Mouse (Mus musculus) kidney, adult 11 months (tissue): ENCODE data around the gene Ppp1r1b.

Experiments
- DNase-seq: peaks from one replicate; pipeline ENCODE4 v3.0.0; 2022

Gene Ppp1r1b

DNA sequence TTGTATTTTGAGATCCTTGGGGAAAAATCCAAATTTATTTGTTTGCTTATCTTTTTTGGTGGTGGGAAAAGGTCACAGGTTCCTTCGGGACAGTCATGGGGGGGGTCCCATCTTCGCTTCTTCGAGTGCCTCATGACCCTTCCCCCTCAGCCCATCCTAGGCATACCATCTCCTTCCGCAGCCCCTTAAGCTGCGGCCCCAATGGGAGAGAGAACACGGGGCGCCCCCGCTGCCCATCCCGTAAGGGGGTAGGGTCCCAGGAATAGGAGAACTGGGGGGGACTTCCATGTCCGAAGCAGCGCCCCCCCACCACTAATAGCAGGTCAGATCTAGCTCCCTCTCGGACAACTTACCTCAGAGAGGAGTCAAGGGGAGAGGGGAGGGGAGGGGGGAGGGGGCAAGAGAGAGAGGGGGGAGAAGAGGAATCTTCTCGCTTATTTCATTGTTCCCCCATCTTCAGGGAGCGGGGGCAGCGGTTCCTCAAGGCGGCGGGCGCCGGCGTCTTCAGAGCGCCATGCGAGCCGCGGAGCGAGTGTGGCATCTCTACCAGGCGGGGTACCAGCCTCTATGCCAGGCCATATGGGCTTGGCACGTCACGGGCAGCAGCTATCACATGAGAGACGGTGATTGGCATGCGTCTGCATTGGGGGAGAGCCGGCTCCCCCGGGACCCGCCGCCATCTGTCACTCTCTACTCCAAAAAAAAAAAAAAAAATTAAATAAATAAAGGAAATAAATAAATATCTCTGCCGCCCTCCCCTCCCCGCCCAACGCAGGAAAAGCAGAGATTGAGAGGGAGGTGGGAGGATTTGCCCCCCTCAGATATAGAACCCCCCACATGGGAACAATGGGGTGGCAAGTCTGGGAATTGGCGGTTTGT lies 18.9 kb upstream of the Ppp1r1b start, which contains the start of gene Neurod2:
Gene Neurod2, minus strand, starts transcription at position 568 of the 879 bp plus-strand sequence.
- DNase-seq, result no peak

DNA sequence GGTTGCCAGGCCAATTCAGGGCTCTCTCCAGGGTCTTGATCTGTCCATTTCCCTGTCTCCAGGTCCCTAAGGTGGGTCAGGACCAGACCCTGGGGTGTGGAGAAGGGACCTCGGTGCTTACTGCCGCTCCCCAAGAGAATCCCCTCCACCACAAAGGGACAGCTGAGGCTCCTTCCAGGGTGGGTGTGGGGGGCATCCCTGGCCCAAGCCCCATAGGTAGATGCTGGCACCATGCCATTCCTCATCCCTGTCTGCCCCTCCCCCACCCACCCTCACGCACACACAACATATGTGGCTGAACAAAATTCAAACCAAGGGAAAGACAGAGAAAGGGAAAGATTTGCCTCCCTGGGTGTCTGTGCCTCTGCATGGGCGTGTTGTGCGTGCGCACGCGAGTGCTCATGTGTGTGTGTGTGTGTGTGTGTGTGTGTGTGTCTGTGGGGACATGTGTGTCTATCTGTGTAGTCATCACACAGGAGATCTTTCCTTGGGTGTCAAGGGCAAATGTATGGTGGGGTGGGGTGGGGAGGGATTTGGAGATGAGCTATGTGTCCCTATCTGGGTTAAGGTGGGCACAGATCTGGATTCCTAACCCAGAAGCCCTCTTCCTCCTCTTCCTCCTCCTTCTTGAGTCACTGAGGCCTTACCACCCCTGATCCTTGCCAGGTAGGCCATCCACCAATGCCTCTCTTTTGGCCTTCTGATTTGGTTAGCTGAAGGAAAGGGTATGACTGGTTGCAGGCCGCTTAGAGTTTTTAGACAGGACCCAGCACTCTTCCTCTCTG lies 18.1 kb upstream of the Ppp1r1b start:
- DNase-seq, result no peak

DNA sequence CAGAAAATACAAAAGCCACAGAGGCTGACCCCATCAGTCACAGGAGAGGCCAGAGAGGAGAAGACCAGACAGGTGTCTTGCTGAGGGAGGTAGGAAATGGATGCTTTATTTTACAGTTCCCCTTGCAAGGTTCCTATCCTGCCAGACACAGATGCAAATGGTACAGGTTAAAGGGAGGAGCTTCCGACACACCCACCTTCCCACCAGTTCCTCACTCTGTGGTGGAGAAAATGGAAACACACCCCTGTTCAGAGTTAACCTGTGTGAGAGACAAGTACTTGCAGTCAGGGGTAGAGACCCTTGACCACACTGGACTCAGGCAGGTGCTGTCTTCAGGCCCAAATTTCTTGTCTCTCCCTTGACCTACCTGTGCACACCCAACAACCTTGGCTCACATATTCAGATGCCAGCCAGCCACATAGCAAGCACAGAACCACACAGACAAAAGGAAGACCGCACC lies 17.4 kb upstream of the Ppp1r1b start:
- no peak for DNase-seq

DNA sequence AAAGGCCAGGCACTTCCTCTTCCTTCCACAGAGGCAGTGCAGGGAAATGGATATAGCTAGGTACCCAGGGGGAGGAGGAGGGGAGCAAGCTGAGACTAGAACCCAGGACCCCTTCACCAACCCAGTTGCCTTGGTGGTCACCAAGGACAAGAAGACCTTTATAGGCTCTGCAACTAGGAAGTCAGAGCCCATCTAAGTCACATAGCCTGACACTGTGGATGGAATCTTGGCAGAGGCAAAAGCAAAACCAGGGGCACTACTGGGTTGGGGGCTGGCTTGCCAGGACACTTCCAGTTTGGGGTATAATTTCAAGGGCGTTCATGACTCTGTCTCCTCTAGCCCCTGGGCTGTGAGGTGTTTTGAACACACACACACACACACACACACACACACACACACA lies 16.8 kb upstream of the Ppp1r1b start:
- no peak for DNase-seq

DNA sequence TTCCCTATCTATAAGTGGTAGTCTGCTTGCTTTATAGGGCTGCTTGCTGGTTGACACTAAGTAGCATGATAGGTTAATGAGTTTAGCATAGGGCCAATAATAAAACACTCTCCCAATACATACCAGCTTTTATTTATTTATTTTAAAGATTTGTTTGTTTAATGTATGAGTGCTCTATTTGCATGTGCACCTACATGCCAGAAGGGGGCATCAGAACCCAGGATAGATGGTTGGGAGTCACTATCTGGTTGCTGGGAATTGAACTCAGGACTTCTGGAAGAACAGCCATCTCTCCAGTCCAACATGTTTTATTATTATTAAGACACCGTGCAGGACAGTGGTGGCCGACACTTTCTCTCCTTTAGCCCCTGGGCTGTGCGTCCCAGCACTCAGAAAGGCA lies 16.0 kb upstream of the Ppp1r1b start:
- DNase-seq, result no peak

DNA sequence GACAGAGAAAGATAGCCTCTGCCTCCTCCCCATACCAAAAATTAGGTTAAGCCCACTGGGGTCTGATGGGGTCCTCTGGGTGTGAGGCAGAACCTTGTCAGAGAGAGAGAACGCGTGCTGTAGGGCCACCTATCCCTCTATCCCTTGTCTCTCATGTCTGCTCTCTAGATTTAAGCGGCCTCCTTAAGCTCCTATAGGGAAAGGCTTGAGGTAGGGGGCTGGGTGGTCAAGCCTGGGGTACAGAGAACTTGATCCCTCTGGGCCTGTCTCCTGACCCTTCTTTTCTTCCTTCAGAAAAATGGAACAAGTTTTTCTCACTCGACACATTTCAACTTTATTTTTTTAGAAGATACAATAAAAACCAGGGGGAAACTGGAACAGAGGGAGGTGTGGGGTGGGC lies 15.4 kb upstream of the Ppp1r1b start:
- DNase-seq, result no peak

DNA sequence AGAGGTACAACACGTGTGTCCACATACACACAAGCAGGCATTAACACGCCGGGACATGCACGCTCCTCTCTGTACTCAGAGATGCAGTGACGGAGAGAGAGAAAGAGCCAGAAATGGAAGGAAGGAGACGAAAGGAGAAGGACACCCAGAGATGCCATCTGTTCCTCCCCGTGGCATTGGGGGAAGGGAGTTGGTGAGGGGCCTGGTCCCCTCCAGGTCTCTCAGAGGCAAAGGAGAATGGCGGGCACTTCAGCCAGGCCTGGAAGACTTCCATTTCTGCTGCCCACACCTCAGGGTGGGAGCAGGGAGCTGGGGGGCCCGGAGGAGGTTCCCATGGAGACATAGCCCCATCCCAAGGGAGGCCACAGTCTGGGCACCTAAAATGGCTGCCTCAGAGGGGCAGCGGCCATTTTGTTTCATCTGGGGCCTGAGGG lies 14.9 kb upstream of the Ppp1r1b start:
- no peak for DNase-seq

DNA sequence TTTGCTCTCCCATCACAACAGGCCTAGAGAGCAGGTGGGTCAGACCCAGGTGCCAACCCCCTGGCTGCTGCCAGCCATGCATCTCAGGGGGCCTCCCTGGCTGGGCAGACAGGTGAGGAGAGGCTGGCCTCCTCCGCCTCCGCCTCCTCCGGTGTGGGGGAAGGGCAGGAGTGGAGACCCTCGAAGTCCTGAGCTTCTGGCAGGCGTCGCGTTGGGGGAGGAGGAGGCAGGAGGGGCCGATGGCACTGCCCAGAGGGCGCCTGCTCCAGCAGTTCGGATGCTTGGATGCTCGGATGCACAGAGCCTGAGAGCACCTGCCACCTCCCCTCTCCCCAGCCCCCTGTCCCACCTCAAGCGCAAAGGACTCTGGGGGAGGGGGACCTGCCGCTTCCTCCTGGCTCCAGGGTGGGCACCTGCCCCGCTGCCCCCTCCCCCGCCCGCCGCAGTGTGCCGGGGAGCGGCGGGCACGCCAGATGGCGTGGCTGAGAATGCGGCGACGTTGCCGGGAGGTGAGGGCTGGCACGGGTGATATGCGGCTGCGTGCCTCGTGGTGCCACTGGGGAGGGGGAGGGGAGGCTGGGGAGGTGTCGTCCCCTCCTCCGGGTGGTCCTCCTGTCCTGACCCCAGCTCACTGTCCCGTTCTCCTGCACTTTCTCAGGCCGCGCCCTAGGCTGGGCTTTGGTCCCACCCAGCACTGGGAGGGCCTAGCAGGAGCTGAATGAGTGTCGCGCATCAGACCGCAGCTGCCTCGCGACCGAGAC lies 14.0 kb upstream of the Ppp1r1b start:
- DNase-seq, result no peak

DNA sequence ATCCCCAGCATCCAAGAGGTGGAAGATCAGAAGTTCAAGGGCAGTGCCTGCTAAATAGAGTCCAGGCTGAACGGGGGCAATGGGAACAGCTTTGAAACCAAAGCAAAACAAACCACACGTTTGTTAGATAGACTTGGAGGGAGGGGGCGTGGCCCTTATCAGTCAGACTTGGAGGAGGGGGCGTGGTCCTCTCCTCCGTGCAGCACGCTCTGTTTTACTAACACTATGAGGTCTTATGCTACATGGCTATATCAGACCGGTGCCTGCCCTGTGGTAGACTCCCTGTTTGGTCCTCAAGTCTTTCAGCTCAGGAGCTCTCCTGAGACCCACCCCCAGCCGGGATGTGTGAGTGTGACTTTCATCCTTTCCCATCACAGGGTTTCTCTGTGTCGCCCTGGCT lies 13.0 kb upstream of the Ppp1r1b start:
- DNase-seq, result no peak

DNA sequence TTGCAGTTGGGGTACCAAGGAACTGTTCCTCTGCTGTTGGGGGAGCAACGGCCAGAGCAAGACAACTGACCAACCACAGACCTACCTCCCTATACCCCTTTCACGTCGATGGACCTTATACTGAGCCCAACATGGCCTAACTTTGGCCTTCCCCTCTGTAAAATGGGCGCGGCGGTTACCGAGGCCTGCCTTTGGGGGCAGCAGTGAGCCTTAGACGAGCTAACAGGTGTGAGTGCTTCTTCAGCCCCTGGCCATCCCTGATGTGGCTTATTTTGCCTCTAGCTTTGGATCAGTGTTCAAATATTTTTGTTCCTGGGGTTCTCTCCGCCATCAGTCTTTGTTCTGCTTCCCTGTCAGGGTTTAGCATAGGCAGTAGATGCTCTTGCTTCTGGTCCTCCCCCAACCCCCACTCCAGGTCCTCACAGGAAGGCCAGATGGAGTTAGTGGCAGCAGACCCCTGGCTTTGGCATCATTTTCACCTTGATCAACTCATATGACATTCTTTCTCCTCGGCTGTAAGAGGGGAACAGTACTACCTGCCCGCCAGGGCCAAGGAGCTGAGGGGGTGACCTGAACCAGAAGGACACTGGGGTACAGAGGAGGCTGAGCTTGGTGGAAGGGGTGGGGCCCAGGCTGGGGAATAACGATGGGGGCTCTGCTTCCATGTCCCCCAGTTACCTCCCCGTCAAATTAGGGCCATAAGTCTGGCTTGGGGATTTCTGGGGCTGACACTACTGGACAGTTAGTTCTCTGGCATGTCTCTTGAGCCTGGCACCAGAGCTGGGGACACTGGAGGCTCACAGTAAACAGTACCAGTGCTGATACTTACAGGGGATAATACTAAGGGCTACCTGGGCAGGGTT lies 11.7 kb upstream of the Ppp1r1b start:
- DNase-seq, result no peak

DNA sequence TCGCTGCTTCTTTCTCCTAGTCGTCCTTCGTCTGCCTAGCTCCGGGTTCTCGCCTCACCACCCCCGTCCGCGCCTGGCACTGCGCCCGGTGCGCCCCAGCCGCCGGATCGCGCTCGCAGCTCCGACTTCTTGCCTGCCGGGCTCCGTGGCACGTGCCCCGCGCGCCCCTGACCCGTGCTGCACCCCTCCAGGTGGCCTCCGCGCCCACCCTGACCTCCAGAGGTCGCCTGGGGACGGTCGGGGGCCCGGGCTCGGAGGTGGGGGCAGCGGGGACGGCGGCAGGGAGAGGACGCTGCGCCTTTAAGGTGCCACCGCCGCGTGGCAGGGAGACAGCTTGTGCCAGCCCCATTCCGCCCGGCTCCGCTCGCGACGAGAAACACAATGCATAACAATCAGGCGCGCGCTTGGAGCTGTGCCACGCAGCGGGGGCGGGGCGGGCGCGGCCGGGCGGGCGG lies 9.7 kb upstream of the Ppp1r1b start:
- no peak for DNase-seq

DNA sequence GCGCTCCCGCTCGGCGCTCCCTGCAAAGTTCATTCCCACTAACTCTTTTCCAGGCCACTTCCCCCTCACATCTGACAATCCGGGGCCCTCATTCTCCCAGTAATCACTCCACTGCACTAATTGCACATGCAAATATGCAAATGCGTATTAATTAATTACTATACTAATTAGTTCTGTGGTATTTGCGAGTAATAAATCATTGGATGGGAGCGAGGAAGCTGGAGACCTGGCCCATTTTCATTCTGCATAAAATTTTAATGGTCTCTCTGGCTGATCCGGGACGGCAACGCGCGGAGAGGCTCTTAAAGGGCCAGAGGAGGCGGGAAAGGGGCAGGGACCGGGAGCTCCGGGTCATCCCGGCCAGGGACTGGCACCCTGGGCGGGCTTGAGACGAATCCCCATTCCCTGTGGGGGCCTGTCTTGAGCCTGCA lies 9.1 kb upstream of the Ppp1r1b start:
- DNase-seq, result no peak

DNA sequence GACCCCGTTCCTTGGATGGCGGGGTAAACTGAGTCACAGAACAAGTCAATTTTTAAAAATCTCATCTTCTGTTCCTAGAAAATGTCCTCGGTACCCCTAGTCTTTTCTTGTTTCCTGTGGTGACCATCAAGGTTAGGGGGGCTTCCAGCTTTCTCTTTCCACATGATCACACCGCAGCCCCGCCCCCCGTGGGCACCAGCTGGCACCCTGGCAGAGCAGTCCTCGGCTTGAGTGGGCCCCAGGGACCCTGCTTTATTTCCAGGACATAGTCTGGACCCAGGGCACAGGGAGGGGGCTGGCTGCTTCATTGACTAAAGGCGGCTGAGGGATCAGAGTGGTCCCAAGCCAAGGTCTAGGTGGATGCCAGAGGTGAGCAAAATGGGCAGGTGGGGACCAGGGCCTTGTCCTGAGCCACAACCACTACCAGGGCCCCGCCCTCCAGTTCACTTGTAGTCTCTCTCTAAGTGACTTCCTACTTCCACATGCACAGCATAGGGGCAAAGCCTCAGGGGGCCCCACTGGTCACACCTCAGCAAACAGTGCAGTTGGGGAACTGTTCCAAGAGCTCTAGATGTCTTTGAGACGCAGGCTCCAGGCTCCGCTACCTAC lies 8.4 kb upstream of the Ppp1r1b start:
- no peak for DNase-seq

DNA sequence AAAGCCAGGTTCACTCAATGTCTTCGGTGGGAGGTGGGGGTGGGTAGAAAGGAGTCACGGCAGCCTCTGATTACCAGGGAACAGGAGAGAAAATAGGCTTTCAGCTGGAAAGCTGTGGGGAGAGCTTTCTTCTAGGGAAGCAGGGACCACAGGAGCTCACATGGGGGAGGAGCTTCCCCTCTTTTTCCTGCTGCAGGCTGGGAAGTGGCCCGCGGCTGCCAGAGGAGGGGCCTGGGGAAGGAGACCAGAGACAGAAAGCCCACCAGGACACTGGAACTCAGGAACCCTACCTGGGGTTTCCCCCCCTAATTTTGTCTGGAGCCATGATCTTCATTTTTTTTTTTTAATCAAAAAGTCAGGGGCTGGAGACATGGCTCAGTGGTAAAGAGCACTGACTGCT lies 7.6 kb upstream of the Ppp1r1b start:
- no peak for DNase-seq

DNA sequence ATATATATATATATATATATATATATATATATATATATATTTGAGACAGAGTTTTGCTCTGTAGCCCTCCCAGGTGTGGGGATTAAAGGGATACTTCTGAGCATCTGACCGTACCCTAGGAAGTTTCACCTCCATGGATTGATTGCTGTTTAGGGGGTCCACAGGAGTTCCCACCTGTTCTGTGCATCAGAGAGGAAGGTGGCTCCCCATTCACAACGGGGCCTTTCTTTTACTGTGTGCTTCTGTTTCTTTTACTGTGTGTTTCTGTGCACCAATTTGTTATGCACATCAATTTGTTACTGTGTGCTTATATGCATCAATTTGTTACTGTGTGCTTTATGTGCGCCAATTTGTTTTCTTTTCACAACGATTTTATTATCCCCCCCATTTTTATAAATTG lies 7.0 kb upstream of the Ppp1r1b start:
- DNase-seq, result no peak

DNA sequence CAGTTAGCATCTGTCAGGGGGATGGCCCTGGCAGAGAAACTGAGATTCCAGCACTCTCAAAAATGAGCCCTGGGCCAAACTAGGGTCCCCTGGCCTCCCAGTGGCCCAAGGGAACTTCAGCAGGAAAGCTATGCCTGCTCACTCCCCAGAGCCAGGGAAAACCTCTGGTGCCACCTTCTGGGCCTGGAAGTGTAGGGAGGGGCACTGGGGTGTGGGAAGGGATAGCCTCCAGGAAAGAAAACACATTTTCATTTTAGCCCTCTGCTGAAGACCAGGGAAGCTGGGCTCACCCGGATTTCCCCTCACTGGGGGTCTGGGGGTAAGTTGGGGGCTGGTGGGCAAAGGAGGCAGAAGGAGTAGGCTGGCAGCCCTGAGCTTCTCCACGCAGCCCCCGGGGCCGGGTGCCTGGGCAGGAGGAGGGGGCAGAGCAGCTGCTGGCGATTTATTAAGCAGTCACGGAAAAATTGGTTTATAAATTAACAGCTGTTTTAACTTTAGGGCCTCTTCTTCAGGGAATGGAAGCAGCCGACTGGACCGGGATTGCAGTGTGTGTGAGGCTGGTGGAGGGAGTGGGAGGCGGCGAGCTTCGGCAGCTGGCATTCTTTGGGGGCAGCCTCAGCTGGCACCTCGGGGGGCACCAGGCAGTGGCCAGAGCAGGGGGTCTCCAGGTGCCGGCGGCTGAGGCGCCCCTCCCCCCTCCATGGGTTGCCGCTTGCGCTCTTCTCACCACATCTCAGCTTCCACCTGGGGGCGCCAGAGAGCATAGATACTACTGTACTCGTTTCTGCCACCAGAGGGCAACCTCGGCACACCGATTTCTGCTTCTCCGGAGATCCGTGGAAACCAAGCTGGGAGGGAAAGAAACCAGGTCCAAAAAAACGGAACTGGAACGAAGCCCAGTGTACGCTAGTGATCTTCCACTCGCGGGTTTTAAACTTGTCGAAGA lies 5.9 kb upstream of the Ppp1r1b start:
- DNase-seq, result peak; percentile 90

DNA sequence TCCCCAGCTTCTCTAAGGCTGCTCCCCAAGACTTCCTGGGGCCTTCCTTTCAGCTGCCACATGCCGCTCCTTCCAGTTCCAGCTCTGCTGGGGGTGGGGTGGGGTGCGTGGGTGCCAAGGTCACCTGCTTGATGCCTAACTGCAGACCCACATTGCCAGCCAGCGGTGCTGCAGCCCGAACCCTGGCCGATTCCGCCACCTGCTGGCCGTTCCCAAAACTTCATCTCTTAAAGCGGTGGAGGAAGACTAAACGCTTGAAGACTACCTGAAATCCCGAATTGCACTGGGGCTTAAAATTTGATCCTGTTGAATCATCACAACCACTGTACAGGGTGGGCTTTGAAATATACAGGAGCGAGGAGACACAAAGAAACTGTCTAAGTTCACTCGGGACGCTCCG lies 3.0 kb upstream of the Ppp1r1b start:
- DNase-seq, result peak; percentile 79

DNA sequence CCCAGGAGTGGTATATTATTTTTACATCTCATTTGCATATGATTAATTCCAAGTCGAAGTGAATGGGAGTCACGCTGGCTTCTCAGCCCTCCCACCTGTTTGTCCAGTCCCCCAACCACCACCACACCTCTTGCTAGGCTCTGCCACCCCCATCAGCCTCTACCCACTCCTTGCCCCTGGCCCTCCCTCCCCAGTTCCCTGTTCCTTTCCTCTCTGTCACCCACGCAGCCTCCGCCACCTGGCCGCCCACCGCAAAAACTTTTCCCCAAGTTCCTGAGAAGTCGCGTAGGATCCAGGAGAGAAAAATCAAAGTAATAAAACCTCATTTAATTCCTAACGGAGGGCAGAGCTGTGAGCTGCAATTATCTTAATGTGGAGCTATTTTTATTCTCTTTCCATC lies 2.0 kb upstream of the Ppp1r1b start:
- no peak for DNase-seq

DNA sequence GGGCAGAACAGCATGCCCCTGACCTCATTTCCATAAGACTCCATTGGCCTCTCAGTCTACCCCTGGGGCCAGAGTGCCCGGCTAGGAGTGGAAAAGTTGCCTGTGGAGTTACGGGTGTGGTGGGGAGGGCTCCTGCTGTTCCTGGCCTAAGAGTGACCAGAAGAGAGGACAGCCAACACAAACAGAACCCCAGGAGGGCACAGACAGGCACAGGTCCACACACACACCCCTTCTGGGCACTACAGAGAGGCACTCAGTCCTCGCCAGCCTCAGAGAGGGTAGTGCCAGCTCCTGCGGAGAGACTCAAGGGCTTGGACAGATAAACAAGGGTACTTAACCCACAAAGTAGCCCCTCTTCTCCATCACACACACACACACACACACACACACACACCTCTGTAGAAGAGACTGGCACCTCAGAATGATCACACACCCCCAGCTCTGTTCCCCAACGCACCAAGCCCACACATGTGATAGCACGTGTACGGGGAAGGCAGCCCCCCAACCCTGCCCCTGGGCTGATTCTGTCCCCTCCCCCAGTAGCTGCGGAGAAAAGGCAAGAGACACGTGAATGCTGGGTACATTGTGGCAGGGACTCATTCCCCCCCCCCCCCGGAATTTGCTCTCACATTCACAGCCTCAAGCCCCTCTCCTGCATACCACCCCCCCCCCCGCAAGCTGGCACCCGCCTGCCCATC lies 670 bp upstream of the Ppp1r1b start:
- peak; percentile 73 for DNase-seq

DNA sequence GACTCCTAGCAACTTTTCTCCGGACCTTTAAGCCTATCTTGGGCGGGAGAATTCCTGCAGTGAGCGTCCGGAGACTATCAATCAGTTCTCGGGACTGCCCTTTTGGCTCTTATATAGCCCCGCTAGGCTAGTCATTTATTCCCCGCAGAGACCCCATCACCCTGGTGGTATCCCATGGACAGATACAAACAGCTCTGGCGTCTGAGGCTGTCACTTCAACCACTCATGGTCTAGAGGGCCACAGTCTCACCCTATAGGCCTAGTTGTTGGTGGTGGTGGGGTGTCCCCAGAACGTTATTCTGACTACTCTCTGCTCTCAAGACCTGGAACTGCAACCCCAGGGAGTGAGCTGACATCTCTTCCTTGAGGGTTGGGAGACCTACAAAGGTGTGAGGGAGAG lies 1.1 kb downstream of the Ppp1r1b start:
- no peak for DNase-seq
